Mouse (Mus musculus): ENCODE measurements around the gene Gm3448. TPM values are rescaled to one million over a fixed set of nuclear protein-coding genes. Genes with fewer than 3 reads are reported as not detected.
"Not testable (repeated sequence)": the region's sequence is repeated elsewhere in the genome, so short reads cannot be mapped to it uniquely, and the experiment has no call there.

Gm3448 gene
- total RNA-seq (2014; fragmentation: Nextera tagmentation) (4.2 and 7.4 TPM in 2 replicates), total RNA-seq (2017) (10.1 and 11.8 TPM in 2 replicates)

DNA sequence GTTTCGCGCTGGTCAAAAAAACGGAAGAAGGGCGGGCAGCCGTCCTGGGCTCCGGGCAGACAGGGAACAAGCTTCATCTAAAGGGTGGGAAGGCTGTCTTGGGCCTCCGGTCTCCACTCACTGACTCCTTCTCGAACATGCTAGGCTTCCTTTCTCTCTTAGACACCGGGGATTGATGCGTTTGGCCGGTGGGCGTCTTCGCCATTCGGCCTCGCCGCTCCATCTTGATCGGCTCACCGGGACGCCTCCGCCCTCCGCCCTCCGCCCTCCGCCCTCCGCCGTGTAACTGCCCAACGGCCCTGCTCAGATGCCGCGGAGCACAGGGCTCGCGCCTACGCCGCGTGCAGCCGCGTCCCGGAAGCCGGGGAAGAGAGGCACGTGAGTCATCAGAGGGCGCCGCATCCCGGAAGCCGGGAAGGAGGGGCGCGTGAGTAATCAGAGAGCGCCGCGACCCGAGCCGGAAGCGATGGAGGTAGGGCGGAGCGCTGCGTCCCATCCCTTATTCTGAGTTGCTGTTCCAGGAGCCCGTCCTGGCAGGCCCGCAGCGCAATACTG lies at the start of gene Gm3448, which contains the start of the genes Ermard and Tcte3:
Gene Gm3448, minus strand, starts transcription at position 363 of the 555 bp plus-strand sequence.
Gene Ermard, plus strand, starts transcription at position 34 of the 555 bp plus-strand sequence.
Gene Tcte3, minus strand, starts transcription at position 314 of the 555 bp plus-strand sequence.
- peak; percentile 91 for ATAC-seq (replicated peaks; ENCODE audit: low FRiP score, low TSS enrichment, poor library complexity, severe bottlenecking)

DNA sequence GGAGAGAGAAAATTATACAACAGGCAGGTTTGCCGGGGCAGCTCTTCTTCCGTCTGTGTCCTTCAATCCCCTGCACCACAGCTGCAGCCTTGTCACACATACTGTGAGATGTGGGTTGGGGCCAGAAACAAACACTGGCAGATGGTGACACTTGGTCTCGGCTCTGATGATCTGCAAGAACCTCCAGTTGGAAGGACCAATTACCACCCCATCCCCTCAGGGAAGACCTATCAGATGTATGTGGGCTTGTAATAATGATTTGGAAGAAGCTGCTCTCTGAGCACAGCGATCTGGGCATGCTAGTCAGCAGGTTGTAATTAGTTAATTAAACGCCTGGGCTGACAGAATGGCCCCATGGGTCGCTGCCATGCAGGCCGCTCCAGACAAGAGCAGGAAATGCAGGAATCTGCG lies 47.3 kb upstream of the Gm3448 start:
- no peak for ATAC-seq (replicated peaks; ENCODE audit: low FRiP score, low TSS enrichment, poor library complexity, severe bottlenecking)

DNA sequence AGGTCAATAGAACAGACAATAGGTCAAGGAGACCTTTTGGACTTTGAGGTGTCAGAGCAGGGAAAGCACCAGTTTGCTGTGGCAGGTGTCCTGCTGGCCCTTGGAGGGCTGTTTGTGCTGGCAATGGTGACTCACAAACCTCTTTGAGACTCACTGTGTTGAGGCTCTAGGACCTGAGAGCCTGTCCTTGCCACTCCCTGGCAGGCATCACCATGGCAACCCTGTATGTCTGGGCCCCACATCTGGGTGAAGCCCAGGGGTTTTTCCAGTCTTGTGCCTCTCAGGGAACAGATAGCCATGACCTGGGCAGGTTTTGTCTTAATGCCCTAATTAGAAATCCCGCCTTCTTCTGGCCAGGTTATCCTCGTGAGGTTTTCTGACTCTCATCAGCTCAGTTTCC lies 46.8 kb upstream of the Gm3448 start:
- no peak for ATAC-seq (replicated peaks; ENCODE audit: low FRiP score, low TSS enrichment, poor library complexity, severe bottlenecking)

DNA sequence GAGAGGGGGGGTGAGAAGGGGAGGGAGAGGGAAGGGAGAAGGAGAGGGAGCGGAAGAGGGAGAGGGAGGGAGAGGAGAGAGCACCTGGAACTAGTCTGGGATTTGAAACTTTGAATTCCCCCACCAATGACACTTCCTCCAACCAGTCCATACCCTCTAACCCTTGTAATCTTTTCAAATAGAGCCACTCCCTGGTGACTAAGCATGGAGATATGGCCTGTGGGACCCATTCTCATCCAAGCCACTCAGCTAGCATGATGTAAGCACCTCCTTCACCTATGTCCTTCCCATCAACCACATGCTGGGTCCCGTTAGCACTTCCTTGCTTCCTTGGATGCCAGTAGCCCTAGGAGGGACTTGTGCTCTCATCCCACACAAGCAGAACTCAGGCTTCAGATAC lies 43.7 kb upstream of the Gm3448 start:
- ATAC-seq (replicated peaks; ENCODE audit: low FRiP score, low TSS enrichment, poor library complexity, severe bottlenecking): no peak

DNA sequence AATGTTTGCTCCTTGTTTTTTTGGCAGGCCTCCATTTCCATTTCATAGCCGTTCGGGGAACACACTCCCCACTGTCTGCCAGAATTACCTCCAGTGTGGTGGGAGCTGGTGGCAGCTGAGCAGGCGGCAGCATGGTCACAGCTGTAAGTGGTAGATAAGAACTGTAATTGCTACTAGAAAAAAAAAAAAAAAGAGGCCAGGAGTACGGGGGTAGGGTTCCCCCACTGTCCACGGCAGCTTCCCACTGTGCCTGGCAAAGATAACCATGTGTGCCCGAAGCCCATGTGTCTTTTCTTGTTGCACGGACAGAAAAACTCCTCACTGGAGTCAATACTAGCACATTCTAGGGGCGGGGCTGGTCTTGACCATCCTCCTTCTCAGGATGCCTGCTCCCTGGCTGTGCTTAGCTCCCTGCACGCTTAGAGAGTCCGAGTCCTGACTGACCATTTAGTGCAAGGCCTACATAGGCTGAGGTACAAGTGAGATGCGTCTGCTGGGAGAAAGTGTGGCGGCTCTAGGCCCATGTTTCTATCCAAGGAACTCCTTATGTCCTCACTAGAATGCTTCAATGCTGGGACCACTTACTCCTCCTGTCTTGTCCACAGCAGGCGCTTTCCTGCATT lies 43.0 kb upstream of the Gm3448 start:
- ATAC-seq (replicated peaks; ENCODE audit: low FRiP score, low TSS enrichment, poor library complexity, severe bottlenecking): peak; percentile 95

DNA sequence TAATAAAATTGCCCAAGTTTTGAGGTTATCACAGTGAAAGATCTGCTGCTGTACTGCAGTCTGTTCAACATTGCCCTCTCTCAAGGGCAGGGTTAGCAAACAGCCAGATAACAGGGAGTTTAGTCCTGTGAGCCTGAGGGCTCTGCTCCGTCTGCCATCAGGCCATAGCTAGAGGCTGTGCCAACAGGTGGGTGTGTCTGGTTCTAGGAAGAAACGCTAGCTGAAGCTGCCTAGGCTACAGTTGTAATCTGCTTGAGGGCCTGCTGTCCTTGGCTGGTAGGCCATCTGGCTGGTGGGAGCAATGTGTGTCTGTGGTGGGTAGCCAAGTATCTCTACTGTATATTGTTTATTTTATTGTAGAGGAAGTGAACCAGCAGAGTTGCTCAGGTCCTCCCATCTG lies 36.2 kb upstream of the Gm3448 start:
- peak; percentile 98 for ATAC-seq (replicated peaks; ENCODE audit: low FRiP score, low TSS enrichment, poor library complexity, severe bottlenecking)

DNA sequence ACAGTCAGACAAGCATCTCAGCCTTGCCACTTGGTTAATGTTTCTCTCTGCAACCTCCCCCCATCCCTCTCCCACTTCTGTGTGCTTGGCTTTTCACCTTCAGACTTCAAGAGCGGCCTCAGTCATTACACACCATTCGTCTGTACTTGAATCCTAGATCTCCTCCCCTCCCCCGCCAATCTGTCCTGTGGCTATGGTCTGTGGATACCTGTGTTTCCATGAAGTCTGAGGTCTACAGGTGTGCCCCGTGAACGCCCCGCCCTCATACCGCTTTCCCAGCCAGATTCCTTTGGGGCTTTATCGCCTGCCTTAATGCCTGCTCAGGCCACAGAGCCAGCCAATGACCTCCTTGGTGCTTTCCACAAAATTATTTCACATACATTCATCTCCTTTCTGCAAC lies 33.7 kb upstream of the Gm3448 start:
- ATAC-seq (replicated peaks; ENCODE audit: low FRiP score, low TSS enrichment, poor library complexity, severe bottlenecking): no peak

DNA sequence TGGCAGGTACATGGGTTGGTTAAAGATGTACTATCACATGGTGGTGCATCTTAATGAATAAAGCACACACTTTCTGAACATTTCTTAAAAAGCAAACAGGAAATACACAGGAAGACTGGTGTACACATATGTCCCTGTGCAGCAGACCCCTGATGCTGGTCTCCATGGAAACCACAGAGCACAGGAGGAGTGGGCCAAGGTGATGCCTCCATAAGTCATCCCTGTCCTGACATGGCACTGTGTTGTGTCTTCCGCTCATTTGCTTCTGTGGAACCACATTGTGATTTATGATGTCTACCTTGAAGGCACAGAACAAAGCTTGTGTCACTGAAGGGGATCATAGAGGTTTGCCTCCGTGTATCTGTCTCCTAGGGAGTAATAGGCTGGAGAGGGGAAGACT lies 30.9 kb upstream of the Gm3448 start:
- ATAC-seq (replicated peaks; ENCODE audit: low FRiP score, low TSS enrichment, poor library complexity, severe bottlenecking): no peak

DNA sequence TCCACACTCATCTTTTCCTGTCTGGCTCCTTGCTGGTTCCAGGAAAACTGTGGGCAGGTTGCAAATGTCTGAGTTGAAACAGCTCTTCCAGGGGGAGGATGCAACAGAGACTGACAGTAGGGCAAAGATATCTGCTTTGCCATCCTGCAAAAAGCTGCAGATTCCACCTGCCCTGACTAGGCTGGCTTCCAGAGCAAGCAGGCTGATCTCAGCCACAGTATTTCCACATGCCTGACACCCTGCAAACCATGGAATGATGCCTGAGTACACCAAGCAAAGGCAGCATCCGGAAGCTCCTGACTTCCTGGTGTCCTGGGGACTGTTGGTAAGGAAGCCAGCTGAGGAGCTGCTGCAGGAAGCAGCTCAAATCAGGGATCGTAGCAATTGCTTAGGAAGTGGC lies 27.8 kb upstream of the Gm3448 start:
- no peak for ATAC-seq (replicated peaks; ENCODE audit: low FRiP score, low TSS enrichment, poor library complexity, severe bottlenecking)

DNA sequence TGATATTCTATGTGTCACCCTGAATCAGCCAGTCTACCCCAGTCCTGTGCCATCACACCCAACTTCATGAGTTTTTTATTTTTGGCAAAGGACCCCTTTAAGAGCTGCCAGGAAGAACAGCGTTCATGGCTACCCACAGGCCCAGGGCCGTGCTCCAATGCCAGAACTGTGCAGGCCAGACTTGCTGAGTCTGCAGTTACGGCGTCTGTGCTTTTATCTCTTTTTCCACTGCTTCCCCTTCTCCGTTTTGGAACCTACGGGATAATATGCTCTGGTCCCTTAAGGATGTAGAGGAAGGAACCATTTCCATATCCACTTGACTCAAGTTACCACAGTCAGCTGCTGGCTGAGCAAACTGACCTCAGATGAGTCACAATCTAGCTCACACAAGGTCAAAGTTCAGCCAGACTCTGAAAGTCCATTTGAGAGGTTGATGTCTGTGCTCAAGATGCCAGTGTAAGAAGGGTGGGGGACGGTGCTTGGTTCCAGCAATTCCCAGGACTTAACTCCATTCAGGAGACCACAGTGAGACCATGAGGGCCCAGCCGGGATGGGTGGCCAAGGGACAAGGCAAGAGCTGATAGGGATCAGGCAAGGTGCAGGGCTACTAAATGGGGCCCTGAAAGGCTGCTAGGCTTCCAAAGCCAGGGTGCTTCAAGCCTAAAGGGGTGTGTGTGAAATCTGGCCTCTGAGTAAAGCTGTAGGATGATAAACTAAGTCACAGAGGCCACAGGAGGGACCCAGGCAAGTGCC lies 26.9 kb upstream of the Gm3448 start:
- no peak for ATAC-seq (replicated peaks; ENCODE audit: low FRiP score, low TSS enrichment, poor library complexity, severe bottlenecking)

DNA sequence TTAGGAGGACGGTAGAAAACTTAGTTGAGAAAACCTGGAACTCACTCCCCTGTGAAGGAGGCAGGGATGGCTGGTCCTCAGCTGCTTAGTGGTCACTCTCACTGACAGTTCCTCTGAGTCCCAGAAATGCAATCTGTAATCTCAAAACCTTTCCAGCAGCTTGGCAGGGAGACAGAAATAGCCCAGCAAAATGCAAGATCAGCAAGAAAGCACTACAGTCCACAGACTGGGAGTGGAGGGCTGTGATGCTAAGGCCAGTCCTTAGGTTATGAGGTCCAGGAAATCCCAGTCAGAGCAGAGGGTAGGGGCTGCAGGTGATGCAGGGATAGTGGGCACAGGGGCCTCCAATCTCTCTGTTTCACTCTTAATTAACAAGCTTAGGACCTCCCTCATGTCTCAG lies 25.6 kb upstream of the Gm3448 start:
- no peak for ATAC-seq (replicated peaks; ENCODE audit: low FRiP score, low TSS enrichment, poor library complexity, severe bottlenecking)

DNA sequence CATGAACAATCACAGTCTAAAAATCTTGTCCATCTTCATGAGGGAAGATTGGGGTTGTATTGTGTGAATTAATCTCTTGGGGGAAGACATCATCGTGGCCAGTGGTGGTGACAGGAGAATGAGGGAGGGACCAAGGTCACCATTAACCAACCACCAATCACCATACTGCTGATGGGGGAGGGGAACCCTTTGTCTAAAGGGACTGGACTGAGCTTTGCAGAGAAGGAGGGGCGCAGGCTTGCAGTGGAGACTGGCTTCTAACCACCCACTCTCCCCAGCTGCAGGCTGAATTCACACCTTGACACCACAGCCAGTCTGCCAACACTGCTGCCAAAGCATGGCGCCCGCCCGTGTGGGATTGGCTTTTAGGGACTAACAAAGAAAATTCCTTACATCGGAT lies 24.7 kb upstream of the Gm3448 start:
- ATAC-seq (replicated peaks; ENCODE audit: low FRiP score, low TSS enrichment, poor library complexity, severe bottlenecking): peak; percentile 36; the same call in 1 of the 2 replicates

DNA sequence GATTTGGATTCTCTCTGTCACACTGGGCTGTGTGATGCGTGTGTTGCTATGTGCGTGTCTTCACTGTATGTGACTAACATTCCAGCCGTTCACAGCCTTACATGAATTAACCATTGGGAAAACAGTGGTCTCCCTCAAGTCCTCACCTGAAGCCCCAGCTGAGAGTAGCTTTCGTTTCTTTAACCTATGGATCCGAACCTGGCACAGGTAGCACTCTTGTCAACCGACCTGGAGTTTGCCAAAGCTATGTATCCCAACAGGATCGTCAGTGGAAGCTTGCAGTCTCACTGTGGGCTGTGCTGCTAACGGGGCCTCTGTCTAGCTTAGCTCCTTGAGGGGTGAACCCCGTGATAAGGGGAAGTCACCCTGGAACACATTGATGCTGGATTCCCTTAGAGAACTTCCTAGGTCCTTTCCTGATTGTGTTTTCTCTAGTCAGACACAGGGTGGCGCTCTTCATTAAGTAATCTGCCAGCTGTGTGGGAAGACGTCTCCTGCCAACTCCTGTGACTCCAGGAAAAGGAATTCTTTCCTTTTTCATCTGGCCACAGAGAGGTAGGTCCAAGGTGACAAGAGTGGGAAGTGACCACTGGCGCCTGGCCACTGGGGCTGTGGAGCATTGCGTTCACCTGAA lies 24.2 kb upstream of the Gm3448 start:
- peak; percentile 64 for ATAC-seq (replicated peaks; ENCODE audit: low FRiP score, low TSS enrichment, poor library complexity, severe bottlenecking)

DNA sequence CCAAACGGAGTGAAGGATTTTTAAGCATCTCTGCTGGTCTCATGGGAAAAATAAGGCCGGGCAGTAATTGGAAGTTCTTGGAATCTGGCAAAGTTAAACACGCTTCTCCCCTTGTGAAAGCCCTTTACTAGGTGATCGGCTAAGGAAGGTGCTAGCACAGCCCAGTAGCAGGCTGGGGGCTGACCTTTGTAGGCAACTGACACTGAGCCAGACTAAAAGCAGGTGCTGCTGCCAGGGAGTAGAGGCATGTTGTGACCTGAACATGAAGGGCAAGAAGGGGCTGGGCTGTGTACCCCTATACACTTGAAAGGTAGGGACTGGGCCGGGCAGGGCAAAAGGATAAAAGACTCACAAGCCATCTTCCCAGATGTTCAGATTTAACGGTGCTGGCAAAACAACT lies 19.0 kb upstream of the Gm3448 start:
- ATAC-seq (replicated peaks; ENCODE audit: low FRiP score, low TSS enrichment, poor library complexity, severe bottlenecking): no peak

DNA sequence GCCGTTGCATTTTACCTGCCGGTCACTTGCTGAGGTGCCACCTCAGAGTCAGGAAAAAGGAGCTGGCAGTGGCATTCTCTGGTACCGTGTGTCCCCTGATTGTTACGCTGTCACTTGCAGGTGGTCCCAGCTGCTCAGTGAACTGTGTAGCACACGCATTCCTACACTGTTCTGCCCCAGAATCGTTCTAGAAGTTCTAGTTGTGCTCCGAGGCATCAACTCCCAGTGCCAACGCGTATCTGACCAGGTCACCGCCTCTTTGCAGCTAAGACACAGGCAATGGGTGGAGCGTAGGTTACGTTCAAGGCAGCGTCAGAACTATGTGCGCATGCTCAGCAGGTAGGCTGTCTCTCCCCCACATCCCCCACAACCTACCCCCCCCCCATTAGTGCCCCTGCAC lies 18.3 kb upstream of the Gm3448 start:
- no peak for ATAC-seq (replicated peaks; ENCODE audit: low FRiP score, low TSS enrichment, poor library complexity, severe bottlenecking)

DNA sequence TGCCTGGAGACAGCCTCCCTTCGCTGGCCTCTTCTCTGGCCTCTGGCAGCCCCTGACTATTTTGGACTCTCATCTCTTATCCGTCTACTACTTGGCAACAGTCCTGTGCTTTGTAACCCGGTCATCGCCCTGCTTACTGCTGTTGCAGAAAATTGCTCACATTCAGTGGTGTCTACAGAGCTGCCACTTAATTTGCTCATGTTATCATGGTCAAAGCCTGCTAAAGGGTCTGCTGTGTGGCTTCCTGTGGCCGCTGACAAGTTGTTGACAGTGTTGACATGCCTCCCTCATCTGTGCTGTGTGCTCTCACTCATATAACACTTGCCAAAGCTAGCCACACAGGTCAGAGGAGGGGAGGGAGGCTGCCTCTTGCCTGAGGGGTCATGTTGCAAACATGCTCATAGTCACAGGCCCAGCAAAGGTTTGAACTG lies 16.8 kb upstream of the Gm3448 start:
- ATAC-seq (replicated peaks; ENCODE audit: low FRiP score, low TSS enrichment, poor library complexity, severe bottlenecking): no peak

DNA sequence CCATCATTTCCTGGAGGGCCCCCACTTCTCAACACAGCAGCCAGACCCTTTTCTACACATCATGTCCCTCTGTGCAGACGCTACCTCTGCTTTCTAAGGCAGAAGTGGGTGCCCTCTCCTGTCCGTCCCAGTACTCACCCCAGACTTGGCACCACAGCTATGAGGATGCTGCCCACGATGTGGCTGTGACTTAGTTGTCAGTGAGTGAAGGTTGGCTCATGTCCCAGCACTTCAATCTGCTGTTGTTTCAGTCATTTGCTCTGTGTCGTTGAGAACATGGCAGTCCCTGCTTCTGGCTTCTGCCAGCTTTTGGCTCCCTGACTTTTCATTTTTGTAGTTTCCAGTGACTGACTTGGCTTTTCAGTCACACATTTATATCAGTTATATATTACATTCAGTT lies 14.6 kb upstream of the Gm3448 start:
- ATAC-seq (replicated peaks; ENCODE audit: low FRiP score, low TSS enrichment, poor library complexity, severe bottlenecking): no peak

DNA sequence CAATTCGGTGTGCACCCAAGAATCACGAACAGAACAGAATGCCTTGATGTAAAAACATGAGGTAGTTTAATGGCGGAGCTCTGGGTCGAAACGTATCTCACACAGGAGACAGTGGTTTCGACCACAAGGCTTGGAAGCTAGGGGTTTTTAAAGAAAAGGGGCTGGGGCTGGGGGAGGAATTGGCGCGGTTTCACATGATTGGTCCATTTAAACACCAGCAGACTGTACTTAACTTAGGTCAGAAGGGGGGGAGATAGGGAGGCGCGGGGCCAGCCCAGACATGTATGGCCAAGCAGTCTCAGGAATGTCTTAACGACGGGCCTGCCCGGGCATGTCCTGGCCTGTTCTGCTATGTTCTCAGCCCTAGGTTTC lies 12.5 kb upstream of the Gm3448 start:
- not testable (repeated sequence) for ATAC-seq (replicated peaks; ENCODE audit: low FRiP score, low TSS enrichment, poor library complexity, severe bottlenecking)

DNA sequence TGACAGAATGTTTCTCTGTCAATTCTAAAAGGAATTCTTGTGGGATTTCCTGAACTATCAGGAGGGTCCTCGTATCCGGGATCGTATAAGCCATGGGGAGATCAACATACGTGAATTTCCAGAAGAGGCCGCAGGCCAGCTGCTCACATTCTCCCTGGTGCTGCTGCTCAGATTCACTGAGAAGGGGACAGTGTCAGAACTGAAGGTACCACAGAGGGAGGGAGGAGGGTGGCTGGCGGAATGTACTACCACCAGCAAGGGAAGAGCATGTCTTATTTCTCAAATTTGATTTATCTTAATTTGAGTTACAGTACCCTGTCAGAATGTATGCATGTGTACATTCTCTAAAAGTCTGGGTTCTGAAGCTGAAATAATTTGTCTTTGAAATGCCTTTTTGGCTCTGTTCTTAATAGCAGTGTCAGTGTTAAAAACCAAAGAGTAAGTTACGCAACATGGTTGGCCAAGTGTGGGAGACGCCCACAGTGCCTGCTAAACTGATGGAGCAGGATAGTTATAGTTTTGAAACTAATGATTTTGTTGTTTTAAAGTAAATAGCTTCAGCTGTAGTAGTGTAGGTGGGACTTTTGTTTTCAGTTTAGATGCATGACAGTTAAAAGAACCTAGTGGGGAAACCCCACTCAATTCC lies 12.0 kb upstream of the Gm3448 start:
- peak; percentile 43; the same call in 1 of the 2 replicates for ATAC-seq (replicated peaks; ENCODE audit: low FRiP score, low TSS enrichment, poor library complexity, severe bottlenecking)

DNA sequence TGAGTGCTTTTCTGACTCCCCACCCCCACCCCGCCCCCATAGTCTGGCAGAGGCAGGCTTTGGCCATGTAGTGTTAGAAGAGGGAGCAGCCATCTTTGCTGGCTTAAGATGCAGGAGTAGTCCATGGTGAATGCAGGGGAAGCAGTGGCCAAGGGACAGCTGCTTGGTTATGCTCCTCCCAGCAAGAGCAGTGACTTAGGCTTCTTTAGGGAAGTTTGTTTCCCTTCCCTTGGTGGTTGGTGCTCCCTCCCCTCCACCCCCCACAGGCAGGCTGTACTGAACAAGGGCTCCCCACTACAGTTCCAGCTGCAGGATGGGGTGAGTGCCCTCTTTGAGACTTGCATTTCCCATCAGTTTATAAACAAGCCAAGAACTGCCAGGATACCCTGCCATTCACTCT lies 11.4 kb upstream of the Gm3448 start:
- peak; percentile 45; the same call in 1 of the 2 replicates for ATAC-seq (replicated peaks; ENCODE audit: low FRiP score, low TSS enrichment, poor library complexity, severe bottlenecking)

Measured in megakaryocyte-erythroid progenitor cell, adult 5-6 weeks (primary cell).